Mouse (Mus musculus): ENCODE measurements around the gene Mamstr.

- TF ChIP-seq CTCF (IDR thresholded peaks at IDR 0.05; ENCODE audit: borderline replicate concordance, extremely low read depth, insufficient read depth, insufficient read length) (no peak), POLR2A (IDR thresholded peaks at IDR 0.05; ENCODE audit: borderline replicate concordance, extremely low read depth, insufficient read depth, insufficient read length, poor library complexity, severe bottlenecking) (no peak)
Measured at GRCm38 (mm10) chr7:45625481-45625880, 14.3 kb upstream of the Mamstr start.
